Mouse (Mus musculus) cerebellum, adult 11 months (tissue): ENCODE measurements at regions not wholly inside any gene's neighbourhood (a gene's known extent, or its start where the extent isn't known, plus 50 kb on each side); places are given as distances from the start of the nearest gene placed in this dataset.

Experiments used
- DNase-seq: peaks from one replicate; pipeline ENCODE4 v3.0.0; 2022

GRCm38 (mm10) chr6:98178005-98178404, 164.5 kb downstream of the Gm765 start:
- DNase-seq, result no peak

DNA sequence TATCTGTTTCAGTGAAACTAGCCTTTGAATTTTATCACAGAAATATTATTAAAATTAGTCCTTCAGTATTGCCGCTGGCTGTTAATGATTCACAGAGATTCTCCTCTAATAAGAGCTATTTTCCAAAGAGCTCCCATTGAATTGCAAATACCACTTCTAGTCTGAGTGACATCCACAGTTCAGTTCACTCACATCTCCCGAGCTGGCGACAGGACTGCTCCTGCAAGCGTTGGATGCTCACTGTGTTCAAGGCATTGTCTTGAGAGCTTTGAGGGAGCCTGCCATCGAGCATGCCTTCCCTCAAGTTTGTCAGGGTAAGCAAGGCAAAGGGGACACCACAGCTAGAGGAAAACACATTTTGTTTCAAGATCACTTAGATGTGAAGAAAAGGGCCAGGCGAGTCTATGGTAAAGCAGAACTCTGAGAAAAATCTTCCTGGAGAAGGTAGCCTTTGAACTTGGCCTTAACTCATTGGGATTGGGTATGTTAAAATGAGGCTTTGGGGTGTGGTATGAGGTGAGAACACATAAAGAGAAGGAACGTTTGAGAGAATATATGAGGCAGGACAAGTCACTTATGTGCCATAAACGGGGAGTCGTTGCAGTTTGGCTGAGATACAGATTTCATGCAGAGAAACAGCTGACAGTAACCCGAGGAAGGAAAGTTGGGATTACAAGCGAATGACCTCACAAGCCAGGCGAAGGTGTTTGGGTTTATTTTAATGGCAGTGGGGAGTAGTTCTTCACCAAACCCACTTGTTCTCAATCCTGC, 193.3 kb downstream of the Gm765 start:
- DNase-seq, result no peak

GRCm38 (mm10) chr6:98147855-98148254, 194.7 kb downstream of the Gm765 start:
- no peak for DNase-seq

GRCm38 (mm10) chr6:98132931-98133330, 209.6 kb downstream of the Gm765 start:
- no peak for DNase-seq

DNA sequence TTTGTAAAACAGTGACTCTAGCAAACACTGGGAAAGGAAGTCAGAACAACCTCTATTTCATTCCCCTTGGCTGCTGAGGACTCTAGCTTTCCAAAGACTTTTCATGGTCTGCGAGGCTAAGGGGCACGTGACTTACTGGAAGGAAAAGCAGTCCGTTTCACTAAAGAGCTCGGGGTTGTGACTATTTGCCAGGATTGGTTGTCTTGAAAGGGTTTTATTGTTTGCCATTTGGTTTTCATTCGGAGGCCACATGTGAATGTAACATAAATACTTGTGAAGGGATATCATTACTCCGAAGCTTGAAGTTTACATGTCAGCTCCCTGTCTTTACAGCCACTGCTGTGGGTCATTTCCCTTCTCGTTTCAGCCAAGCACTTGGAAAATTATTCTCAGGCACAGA, 217.1 kb downstream of the Gm765 start:
- no peak for DNase-seq

- no peak for DNase-seq
Measured at GRCm38 (mm10) chr6:98118355-98119150, 224.0 kb downstream of the Gm765 start.

GRCm38 (mm10) chr6:98114327-98115134, 228.0 kb downstream of the Gm765 start:
- no peak for DNase-seq

DNA sequence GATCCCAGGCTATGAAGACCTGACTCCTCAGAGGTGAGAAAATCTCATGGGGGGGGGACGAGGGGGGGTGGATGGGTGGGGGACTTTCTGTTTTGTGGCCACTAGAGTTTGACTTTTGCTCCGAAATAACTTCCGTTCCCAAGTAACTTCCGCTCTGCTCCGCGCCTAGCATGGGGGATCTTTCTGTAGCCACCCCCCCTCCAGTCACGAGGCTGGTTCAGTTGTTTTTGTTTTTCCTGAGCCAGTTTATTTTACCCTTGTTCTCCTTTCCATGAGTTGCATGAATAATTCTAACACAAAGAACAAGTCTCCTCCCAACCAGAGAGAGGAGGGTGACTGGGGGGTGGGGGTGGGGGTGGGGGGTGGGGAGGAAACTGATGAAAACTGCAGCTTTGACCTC, 228.8 kb downstream of the Gm765 start:
- no peak for DNase-seq

DNA sequence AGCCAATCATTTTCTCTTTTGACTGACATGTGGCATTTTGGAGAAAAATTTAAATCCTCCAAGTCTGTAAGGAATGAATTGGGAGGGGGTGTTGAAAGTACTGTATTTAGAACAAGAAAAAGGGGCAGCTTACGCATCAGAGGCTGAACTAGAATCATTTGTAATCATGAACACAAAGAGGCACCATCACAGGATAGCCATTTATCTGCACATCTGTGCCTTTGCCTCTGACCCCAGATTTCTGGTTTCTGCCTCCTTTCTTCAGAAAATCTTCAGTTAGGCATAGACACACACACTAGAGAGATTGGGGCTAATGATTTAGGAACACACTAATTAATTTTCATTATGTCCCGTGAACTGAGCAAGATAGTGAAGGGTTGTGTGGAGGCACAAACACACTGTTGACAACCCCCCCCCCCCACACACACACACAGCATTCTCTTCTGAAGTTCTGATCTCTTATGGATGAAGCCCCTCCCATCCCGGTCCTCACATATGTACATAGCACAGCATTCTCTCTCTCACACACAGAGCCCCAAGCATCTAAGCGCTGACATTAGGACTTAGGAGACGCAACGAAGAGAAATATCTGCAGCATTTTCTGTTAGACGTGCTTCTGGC, 229.9 kb downstream of the Gm765 start:
- DNase-seq, result no peak

DNA sequence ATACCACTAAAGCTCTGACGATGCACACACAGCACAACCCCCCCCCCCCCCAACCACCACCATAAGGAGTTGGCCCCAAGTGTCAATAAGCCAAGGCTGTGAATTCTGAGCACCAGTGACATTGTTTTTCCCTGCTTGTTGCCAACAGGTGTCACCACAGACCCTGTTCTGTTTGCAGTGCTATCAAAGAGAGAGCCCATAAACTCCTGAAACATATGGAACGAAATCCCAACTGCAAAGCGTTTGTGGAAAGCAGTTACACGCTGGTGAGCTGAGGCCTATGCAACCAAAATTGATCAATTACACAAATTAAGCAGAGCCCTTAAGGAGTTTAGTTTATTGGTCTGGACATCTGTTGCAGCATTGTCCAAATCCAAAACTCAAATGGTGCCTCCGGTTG, 235.4 kb downstream of the Gm765 start:
- DNase-seq, result no peak

DNA sequence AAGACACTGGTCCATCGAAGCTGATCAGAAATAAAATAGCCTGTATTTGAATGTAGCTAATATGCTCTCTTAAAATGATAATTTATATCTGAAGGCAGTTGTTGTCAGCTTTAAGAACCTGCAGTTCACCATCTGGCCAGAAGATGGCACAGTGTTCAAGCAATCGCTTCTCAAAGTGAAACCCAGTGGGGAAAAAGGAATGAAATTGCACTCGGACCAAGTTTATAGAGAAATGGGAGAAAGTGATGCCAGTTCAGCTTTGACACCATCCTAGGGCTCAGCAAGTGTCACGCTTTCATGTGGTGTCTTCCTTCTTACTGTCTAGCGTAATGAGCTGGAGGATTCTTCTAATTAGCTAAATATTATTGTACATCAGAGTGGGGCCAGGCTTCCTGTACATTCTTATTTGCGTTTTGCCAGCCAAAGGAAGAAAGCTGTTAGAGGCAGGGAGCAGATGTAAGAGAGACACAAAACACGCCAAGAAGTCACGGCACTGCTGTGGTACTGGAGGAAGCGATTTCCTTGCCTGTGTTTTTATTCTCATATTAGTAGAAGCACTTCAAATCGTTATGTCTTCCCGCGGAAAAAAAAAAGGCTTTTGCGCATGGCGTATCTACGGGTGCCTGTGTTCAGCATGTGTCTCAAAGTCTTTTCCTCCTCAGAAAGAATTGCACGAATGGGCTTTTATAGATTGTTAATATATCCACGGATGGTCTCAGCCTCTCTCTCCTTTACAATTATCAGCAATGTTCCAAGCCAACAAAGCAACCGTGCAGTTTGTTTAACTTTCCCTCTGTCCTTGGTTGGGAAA, 237.1 kb downstream of the Gm765 start:
- peak; percentile 47 for DNase-seq

DNA sequence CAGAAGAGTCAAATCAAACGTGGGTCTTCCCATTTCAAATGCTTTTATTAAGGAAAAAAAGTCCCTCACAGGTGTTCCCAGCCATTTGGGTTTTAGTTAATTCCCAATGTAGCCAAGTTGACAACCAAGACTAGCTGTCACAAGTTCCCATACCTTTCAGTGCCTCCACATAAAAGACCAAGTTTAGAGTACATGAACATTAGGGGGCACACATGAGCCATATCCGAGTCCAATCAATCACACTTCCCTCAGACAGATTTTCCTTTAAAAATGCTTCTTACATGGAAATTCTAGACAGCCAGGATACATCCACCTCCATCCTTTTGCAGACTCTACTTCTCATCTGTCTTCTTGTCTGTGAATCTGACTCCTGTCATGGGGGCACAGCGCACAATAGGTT, 238.1 kb downstream of the Gm765 start:
- DNase-seq, result no peak

DNA sequence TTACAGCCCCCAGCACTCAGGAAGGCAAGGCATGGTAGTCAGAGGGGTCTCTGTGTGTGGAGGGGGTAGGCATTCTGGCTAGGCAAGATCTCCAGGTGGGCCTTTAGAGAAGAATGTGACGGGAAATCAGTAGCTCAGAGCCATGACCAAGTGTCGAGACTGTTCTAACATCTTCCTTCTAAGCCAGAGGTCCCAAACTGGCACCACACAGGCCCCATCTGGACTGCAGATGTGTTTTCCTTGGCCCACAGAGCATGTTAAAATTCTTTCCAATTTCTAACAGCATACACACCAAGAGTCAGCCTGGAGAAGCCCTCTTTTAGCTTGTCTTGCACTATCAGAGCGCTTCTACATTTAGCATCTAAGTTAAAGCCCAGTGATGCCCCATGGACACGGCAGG, 241.5 kb downstream of the Gm765 start:
- no peak for DNase-seq

GRCm38 (mm10) chr6:98099126-98099525, 243.4 kb downstream of the Gm765 start:
- DNase-seq, result no peak

DNA sequence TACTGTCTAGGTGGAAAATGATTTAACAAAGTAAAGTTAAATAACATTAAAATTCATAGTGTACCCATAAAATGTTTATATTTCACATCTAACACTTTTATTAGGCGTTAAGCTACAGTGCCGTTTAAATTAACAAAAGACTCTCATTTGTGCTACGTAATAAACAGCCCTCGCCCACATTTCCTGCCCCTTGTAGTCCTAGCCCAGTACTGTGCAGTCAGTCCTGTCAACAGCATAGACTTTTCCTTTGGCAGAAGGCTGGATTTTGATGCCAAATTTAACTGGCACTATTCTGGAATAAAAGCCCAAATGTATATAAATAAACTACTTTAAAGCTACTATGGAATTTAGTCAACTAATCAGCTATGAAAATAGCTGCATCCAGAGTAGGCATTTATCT, 247.3 kb downstream of the Gm765 start:
- no peak for DNase-seq

GRCm38 (mm10) chr6:98089185-98089584, 253.4 kb downstream of the Gm765 start:
- DNase-seq, result no peak

- no peak for DNase-seq
Measured at GRCm38 (mm10) chr6:98080076-98080475, 262.5 kb downstream of the Gm765 start.
